Mouse (Mus musculus) monocyte, adult 2 months (primary cell): ENCODE data around the gene Jup.
"Not testable (repeated sequence)": the region's sequence is repeated elsewhere in the genome, so short reads cannot be mapped to it uniquely, and the experiment has no call there.

Source experiments
- DNase-seq, 2 experiments: peaks; one replicate each; pipeline ENCODE4 v3.0.0; 2022; ENCODE audit warnings: low spot score in 2 of 2, low read depth in 1 of 2

Gene Jup

GRCm38 (mm10) chr11:100391081-100391883, 6.3 kb downstream of the Jup start:
- DNase-seq: no peak

GRCm38 (mm10) chr11:100389931-100390445, 7.6 kb downstream of the Jup start:
- DNase-seq: no peak

- DNase-seq: no peak
Measured at GRCm38 (mm10) chr11:100388588-100388987, 9.0 kb downstream of the Jup start.

GRCm38 (mm10) chr11:100387589-100388375, 9.8 kb downstream of the Jup start:
- DNase-seq: no peak

GRCm38 (mm10) chr11:100387111-100387510, 10.5 kb downstream of the Jup start:
- no peak for DNase-seq

GRCm38 (mm10) chr11:100386586-100386985, 11.0 kb downstream of the Jup start:
- no peak for DNase-seq

- no peak for DNase-seq
Measured at GRCm38 (mm10) chr11:100385016-100385415, 12.5 kb downstream of the Jup start.

- DNase-seq: no peak
Measured at GRCm38 (mm10) chr11:100382682-100383081, 14.9 kb downstream of the Jup start.

- DNase-seq: no peak
Measured at GRCm38 (mm10) chr11:100379311-100379710, 18.3 kb downstream of the Jup start.

GRCm38 (mm10) chr11:100378446-100378845, 19.1 kb downstream of the Jup start:
- DNase-seq: no peak

GRCm38 (mm10) chr11:100377989-100378388, 19.6 kb downstream of the Jup start:
- DNase-seq: no peak

- DNase-seq: no peak
Measured at GRCm38 (mm10) chr11:100376746-100377389, 20.7 kb downstream of the Jup start.

GRCm38 (mm10) chr11:100376005-100376404, 21.6 kb downstream of the Jup start:
- DNase-seq: no peak

GRCm38 (mm10) chr11:100375127-100375526, 22.4 kb downstream of the Jup start:
- DNase-seq: no peak

GRCm38 (mm10) chr11:100371981-100372558, 25.5 kb downstream of the Jup start:
- no peak for DNase-seq

- no peak for DNase-seq
Measured at GRCm38 (mm10) chr11:100369822-100370221, 27.7 kb downstream of the Jup start.

- no peak for DNase-seq
Measured at GRCm38 (mm10) chr11:100369145-100369544, 28.4 kb downstream of the Jup start.

- peak in 1 of 2 experiments; percentile 41 for DNase-seq
Measured at GRCm38 (mm10) chr11:100362979-100363562, 34.5 kb downstream of the Jup start.

GRCm38 (mm10) chr11:100362209-100362978, 35.2 kb downstream of the Jup start:
- DNase-seq: peak in 1 of 2 experiments; percentile 65

GRCm38 (mm10) chr11:100361059-100361458, 36.5 kb downstream of the Jup start:
- not testable (repeated sequence) for DNase-seq
